Mouse (Mus musculus) megakaryocyte, embryonic 14.5 days (primary cell): Measurements from ENCODE around the gene Ifna5.

Experiments used
- FLI1 ChIP-seq: IDR thresholded peaks from 2 replicates; pipeline ENCODE4 v1.6.1; 2012; ENCODE audit warnings: low read length, inconsistent platforms, mixed read lengths
- GATA1 ChIP-seq: IDR thresholded peaks from 3 replicates; pipeline ENCODE4 v1.6.1; 2012; ENCODE audit warnings: mixed read lengths, low read length, inconsistent platforms, borderline replicate concordance

GRCm38 (mm10) chr4:88849698-88850097 lies 14.4 kb downstream of the Ifna5 start, which contains the start of gene Ifna1:
- no peak for TF ChIP-seq GATA1
- TF ChIP-seq FLI1, result no peak
